Mouse (Mus musculus): ENCODE measurements around the gene Dxo. TPM values are rescaled to one million over a fixed set of nuclear protein-coding genes. Genes with fewer than 3 reads are reported as not detected.

The Dxo gene
- total and polyA plus RNA-seq, 3 experiments = 10.0 to 31.6 (median 16.3) TPM

DNA sequence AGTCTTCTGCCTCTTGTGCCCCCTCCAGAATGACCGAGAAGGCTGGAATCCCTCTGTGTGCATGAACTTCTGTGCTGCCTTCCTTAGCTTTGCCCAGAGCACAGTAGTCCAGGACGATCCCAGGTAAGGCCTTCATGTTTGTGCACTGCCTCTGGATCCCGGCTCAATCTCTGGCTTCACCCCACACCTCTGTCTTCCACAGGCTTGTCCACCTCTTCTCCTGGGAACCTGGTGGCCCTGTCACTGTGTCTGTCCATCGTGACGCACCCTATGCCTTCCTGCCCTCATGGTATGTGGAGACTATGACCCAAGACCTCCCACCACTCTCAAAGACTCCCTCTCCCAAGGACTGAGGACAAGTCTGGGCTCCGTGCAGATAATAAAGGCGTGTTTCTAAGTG is 2.0 kb downstream of the Dxo start:
- no peak overlapping the region for H3K4me2 ChIP-seq (ENCODE audit: insufficient read depth, low read depth, poor library complexity, severe bottlenecking)
- H3K4me3 ChIP-seq (replicated peaks in 1 of 3; ENCODE audit: low read depth in 2 of 3, low read length in 2 of 3, poor library complexity in 1 of 3) = no peak overlapping the region
- no peaks in the 10 kb centered on the region for H3K9me3 ChIP-seq (replicated peaks; ENCODE audit: low read length)
- TF ChIP-seq GABPA (IDR thresholded peaks at IDR 0.05; ENCODE audit: insufficient replicate concordance, low read depth, low read length) (no peak), KAT2A (IDR thresholded peaks at IDR 0.05; ENCODE audit: insufficient replicate concordance, low read length) (no peak), ELF1 (IDR thresholded peaks at IDR 0.05; ENCODE audit: low read depth, low read length) (no peak), TCF12 (IDR thresholded peaks at IDR 0.05; ENCODE audit: low read depth, low read length) (no peak), JUND (conservative IDR thresholded peaks at IDR 0.05; ENCODE audit: low read depth, low read length) (no peak), EP300 (IDR thresholded peaks at IDR 0.05; ENCODE audit: low read length) (no peak), ZKSCAN1 (IDR thresholded peaks at IDR 0.05; ENCODE audit: borderline replicate concordance, low read depth, low read length) (no peak), E2F4 (IDR thresholded peaks at IDR 0.05; ENCODE audit: insufficient replicate concordance, low read depth, low read length) (no peak), USF2 (conservative IDR thresholded peaks at IDR 0.05; ENCODE audit: low read depth, low read length) (no peak), PAX5 (IDR thresholded peaks at IDR 0.05; ENCODE audit: low read length) (no peak), POLR2AphosphoS2 (IDR thresholded peaks at IDR 0.05; ENCODE audit: low read depth, low read length) (no peak), BHLHE40 (IDR thresholded peaks at IDR 0.05; ENCODE audit: low read depth, low read length) (no peak), MEF2A (IDR thresholded peaks at IDR 0.05; ENCODE audit: borderline replicate concordance, low read depth, low read length) (no peak), RAD21 (IDR thresholded peaks at IDR 0.05; ENCODE audit: low read depth, low read length) (no peak), MAFK (IDR thresholded peaks at IDR 0.05; ENCODE audit: insufficient replicate concordance, low read length) (no peak), IRF4 (IDR thresholded peaks at IDR 0.05; ENCODE audit: low read depth, low read length) (no peak), CHD2 (IDR thresholded peaks at IDR 0.05; ENCODE audit: low read length) (no peak)
- no peak for DNase-seq (ENCODE audit: extremely low read depth)
- no peak overlapping the region for H3K27ac ChIP-seq (ENCODE audit: insufficient read depth, low read depth)
- H3K9ac ChIP-seq (ENCODE audit: insufficient read depth, low read depth) = no peak overlapping the region
- peaks cover 7 to 28% of the 10 kb centered on the region in 2 experiments; a peak in 3 of 4 replicates for H3K4me1 ChIP-seq (ENCODE audit: control insufficient read depth in 1 of 2, insufficient read depth in 2 of 2)
- dilution Hi-C loops (cut with MboI; ENCODE audit: extremely low pct_ligation_motif_present, extremely low pct_unique_long_range_greater_than_20kb, low sequenced_read_pairs) (no loop called here), in situ Hi-C loops (cut with MboI; ENCODE audit: low pct_ligation_motif_present, low pct_unique_long_range_greater_than_20kb, low sequenced_read_pairs) (no loop called here)
- H3K36me3 ChIP-seq (replicated peaks in 1 of 2; ENCODE audit: control insufficient read depth in 1 of 2, insufficient read depth in 1 of 2, low read length in 1 of 2) = peaks cover 49 to 73% of the 10 kb centered on the region in 2 experiments
- no peaks in the 10 kb centered on the region for H3K27me3 ChIP-seq (replicated peaks)
- H3K79me2 ChIP-seq (replicated peaks; ENCODE audit: control insufficient read depth, extremely low read depth, insufficient read depth, poor library complexity, severe bottlenecking) = peaks cover 3% of the 10 kb centered on the region; the same call in 1 of the 2 replicates

GRCm38 (mm10) chr17:34840736-34841307 is 4.0 kb downstream of the Dxo start:
- H3K4me1 ChIP-seq (ENCODE audit: control insufficient read depth in 1 of 2, insufficient read depth in 2 of 2) = peaks cover 6 to 19% of the 10 kb centered on the region in 2 experiments; a peak in 3 of 4 replicates
- H3K79me2 ChIP-seq (replicated peaks; ENCODE audit: control insufficient read depth, extremely low read depth, insufficient read depth, poor library complexity, severe bottlenecking) = 0 out of 2 replicates have a peak, but pooled peaks cover 3% of the 10 kb centered on the region
- DNase-seq (ENCODE audit: extremely low read depth) = no peak
- H3K27ac ChIP-seq (ENCODE audit: insufficient read depth, low read depth) = no peak overlapping the region
- in situ Hi-C loops (cut with MboI; ENCODE audit: low pct_ligation_motif_present, low pct_unique_long_range_greater_than_20kb, low sequenced_read_pairs) = no loop called here
- peaks cover 67 to 81% of the 10 kb centered on the region in 2 experiments for H3K36me3 ChIP-seq (replicated peaks in 1 of 2; ENCODE audit: control insufficient read depth in 1 of 2, insufficient read depth in 1 of 2, low read length in 1 of 2)
- H3K4me2 ChIP-seq (ENCODE audit: insufficient read depth, low read depth, poor library complexity, severe bottlenecking) = no peak overlapping the region
- H3K9ac ChIP-seq (ENCODE audit: insufficient read depth, low read depth) = no peak overlapping the region
- dilution Hi-C loops (cut with MboI; ENCODE audit: extremely low pct_ligation_motif_present, extremely low pct_unique_long_range_greater_than_20kb, low sequenced_read_pairs) = no loop called here
- H3K27me3 ChIP-seq (replicated peaks) = no peaks in the 10 kb centered on the region
- H3K4me3 ChIP-seq (replicated peaks in 1 of 3; ENCODE audit: low read depth in 2 of 3, low read length in 2 of 3, poor library complexity in 1 of 3) = no peak overlapping the region
- no peaks in the 10 kb centered on the region for H3K9me3 ChIP-seq (replicated peaks; ENCODE audit: low read length)
- no peak for TF ChIP-seq EP300 (IDR thresholded peaks at IDR 0.05; ENCODE audit: low read length)
- TF ChIP-seq MYC (IDR thresholded peaks at IDR 0.05; ENCODE audit: low read depth, low read length) = no peak
- TF ChIP-seq ZC3H11A (IDR thresholded peaks at IDR 0.05; ENCODE audit: low read depth, low read length) = no peak
- TF ChIP-seq NELFE (IDR thresholded peaks at IDR 0.05; ENCODE audit: low read depth, low read length) = no peak
- no peak for TF ChIP-seq JUND (conservative IDR thresholded peaks at IDR 0.05; ENCODE audit: low read depth, low read length)
- TF ChIP-seq MXI1 (IDR thresholded peaks at IDR 0.05; ENCODE audit: low read depth, low read length) = no peak
- no peak for TF ChIP-seq USF2 (conservative IDR thresholded peaks at IDR 0.05; ENCODE audit: low read depth, low read length)
- no peak for TF ChIP-seq MAZ (IDR thresholded peaks at IDR 0.05; ENCODE audit: low read depth, low read length)
- no peak for TF ChIP-seq SIN3A (IDR thresholded peaks at IDR 0.05; ENCODE audit: low read length)
- TF ChIP-seq NRF1 (IDR thresholded peaks at IDR 0.05; ENCODE audit: low read depth, low read length) = no peak
- no peak for TF ChIP-seq TBP (conservative IDR thresholded peaks at IDR 0.05; ENCODE audit: low read depth, low read length)
- no peak for TF ChIP-seq POLR2AphosphoS2 (IDR thresholded peaks at IDR 0.05; ENCODE audit: low read depth, low read length)
- TF ChIP-seq ZMIZ1 (IDR thresholded peaks at IDR 0.05; ENCODE audit: low read depth, low read length) = no peak

Data from CH12.LX (cell line).